Mouse (Mus musculus): ENCODE data around the gene Eya4. TPM values are rescaled to one million over a fixed set of nuclear protein-coding genes. Genes with fewer than 3 reads are reported as not detected.

The Eya4 gene
- total RNA-seq, 4 experiments from 2014 or later, result 0.59 to 2.1 (median 1.6) TPM

DNA sequence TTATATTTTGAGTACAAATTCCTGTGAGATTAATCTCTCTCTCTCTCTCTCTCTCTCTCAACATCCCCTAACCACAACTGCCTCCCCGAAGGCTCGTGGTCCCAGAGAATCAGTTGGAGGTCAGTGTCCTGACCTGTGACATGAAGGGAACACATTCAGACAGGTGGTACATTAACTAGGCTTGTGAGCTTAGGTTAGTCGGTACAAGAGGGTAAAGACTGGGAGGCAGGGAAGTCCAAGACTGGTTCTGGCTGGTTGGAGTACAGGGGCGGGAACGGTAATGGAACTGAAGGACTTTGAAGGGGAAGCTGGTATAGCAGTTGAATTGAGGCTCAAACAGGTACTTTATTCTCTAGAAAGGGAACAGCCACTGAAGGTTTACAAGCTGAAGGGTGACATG, 287.9 kb downstream of the Eya4 start:
- no peak for DNase-seq

DNA sequence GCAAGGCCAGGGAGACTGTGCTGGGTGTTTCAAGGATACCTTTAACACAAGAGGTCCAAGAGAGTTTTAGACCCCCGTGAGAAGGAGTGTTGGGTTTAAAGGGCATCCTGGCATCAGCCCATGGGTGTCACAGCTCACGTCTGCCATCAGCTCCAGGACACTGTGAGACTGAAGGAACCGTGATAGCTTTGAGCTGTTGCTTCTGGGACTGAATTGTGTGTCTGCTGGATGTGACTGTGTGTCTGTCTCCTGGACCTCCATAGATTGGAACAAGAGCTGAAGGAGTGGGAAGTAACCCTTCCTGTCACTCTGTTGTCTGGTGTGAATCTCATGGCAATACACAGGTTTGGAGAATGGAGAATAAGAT, 289.9 kb downstream of the Eya4 start:
- DNase-seq, result no peak

DNA sequence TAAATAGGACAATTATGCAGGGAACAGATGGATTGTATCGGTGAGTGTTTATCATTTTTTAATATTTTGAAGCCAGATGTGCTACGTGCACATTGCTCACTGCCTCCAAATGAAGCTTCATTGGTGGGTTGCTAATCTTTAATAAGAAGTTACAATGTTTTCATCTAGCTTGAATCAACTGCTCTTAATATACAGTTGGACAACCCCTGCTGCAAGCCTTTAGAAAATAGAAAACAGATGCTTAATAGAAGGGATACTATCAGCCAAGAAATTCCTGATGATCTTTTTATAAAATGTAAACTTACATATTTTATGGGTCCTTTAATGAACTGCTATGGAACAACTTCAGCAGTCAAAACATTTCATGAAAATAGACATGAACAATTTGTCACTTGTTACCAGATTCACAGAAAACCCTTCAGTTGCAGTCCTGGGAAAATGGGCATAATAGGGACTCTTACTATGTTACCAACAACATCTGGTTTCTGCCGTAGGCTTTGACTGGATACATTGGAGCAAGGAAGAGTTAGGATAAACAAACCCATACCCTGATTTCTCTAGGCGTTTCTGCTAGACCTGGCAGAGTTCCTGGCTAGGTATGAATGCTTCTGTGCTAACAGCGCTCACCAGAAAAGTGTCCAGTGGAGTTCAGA, 290.4 kb downstream of the Eya4 start:
- DNase-seq, result no peak

DNA sequence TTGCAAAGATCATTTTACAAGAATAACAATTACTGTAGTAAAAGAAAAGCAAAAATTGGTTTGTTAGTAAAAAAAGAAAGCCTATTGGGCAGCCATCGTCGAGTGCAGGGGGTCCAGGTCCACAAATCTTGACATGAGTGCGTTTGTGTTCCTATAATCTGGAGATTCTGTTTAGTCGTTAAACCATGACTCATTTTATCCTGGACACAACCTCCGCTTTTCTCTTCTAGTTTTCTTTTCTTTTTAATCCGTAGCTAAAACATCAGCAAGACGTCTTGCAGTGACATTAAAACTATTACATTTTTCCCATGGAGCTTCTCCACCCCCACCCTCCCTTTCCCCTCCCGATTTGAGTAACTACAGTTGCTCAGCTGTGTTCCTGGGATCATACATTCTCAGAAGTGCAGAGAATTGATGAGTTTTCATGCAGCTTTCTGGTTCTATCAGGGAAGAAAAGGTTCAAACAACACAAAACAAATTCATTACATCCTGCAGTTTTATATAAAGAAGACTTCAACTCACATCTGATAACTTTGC, 297.1 kb downstream of the Eya4 start:
- no peak for DNase-seq
